Mouse (Mus musculus) thymus, postnatal 4 days (tissue): ENCODE measurements around the gene Rptor.

Source experiments
- DNase-seq: peaks from one replicate; pipeline ENCODE4 v3.0.0; 2021

Rptor gene

DNA sequence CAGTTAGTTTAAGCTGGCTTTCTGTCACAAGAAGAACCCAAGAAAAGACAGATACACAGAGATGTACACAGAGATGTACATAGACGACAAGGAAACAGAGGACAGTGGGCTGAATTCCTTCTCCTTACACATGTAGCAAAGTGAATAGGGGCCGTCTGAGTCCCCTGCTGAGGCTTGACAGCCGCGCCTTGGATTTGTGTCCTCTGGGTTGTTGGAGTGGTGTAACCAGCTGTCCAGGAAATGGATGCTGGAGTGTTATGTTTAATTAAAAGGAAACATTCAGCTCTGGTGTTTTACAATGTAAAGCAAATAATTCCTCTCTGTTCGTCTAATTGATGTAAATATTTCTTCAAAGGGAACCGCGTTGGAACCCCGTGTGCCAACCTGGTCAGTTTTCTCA is 339.1 kb downstream of the Rptor start:
- DNase-seq, result no peak

DNA sequence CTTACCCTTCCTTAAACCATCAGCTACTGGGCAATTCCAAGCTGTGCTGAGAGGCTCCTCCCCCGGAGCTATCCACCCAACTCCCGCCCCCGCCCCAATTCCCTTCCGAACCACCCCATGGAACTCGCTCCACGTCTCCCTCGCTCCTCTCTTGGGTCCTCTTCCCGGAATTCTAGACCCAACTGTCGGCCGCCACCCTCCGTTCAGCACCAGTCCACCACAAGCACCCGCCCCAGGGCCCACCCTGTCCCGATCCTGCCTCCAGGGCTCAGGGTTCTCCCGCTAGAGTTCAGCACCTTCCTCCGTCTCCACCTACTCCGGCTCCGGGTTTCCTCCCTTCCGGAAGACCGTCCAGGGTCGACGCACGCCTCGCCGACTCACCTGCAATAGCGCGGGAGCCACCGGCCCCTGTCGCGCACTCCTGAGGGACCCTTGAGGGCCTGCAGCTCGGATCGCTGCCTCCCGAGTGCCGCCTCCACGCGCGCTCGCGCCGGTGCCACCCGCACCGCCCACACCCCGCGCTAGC is 339.6 kb downstream of the Rptor start:
- DNase-seq, result no peak

DNA sequence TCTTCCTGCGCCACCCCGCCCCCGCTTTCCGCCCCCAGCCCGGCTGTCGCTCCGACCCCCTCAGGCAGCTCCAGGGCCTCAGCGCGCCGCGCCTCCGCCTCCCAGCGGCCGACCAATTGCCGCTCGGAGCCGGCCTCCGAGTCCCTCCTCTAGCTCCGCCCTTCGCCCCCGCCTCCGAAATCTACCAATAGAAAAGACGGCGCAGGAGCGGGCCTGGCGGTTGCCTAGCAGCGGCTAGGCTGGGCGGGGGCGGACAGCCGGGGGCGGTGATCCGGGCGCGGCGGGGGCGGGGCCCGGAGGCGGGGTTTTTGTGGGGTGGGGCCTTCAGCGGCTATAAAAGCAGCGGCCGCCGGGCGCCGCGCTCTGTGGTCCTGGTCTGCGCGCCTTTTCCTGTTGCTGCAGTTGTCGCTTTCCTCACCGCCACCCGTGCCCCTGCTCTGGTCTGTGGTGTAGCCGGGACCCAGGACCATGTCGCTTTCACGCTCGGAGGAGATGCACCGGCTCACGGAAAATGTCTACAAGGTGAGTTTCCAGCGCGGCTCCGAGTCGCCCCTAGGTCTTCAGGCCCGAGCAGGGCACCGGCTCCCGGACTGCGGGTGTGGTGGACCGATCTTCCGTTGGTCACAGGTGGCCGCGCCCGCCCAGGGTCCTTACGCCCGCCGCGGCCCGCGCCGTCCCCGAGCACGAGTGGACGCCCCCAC is 340.2 kb downstream of the Rptor start, which contains the start of gene Baiap2:
Gene Baiap2 (plus strand): TSS at position 37 of the 701 bp plus-strand sequence.
- DNase-seq, result peak; percentile 100

DNA sequence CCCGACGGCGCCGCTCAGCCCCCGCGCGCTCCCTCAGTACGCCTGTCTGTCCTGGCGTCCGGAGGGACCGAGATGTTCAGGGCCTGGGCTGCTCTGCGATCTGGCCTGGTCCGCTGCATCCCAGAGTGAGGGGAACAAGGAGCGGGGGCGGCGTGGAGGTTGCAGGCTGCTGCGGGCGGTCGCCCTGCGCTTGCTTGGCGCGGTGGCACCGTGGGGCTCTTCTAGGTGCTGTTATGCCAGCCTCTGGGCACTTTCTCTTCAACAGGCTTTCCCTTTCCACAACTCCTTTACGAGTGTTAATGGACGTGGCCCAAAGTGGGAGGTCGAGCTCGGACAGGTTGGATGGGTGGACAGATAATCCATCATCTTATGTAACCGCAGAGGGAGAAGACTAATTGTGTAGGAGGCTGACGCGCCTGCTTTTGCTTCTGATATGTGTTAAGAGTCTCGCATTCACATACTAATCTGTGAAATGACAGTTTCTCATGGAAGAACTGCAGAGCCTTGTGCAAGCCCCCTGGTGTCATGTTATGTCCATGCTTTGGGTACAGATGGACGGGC is 340.8 kb downstream of the Rptor start:
- DNase-seq, result peak; percentile 71

DNA sequence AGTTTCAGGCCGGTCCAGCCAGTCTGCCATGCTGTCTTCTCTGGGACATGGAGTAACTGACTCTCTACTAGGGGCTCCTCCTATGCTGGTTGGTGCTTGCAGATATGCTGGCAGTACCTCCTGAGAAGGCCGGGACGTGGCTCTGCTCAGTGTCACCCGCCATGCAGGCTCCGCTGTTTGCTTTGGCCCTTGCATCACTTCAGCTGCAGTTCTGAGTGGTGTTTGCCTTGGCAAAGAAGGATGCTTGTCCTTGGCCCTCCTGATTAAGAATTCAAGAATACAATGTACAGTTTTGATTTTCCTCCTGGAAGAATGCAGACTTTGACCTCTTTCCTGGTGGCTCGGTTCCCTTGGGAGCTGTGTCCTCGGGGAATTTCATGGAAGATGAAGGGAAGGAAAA is 342.6 kb downstream of the Rptor start:
- DNase-seq, result no peak

DNA sequence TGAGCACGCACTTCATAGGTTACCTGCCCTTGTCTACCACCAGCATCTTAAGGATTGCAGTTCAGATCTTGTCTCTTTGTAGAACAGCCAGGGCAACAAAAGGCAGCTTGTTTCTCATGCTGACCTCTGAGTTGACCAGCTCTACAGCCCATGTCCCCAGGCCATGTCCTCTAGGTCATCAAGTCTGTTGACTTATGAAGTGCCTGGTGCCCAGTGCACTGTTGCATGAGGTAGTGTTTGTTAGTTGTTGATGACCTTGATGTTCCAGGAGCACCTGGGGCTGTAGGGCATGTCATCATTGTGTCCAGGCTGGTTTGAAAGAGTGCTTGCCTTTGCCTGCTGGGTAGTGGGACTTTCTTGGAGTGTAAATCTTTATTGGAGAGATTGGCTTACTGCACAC is 344.7 kb downstream of the Rptor start:
- DNase-seq, result no peak

DNA sequence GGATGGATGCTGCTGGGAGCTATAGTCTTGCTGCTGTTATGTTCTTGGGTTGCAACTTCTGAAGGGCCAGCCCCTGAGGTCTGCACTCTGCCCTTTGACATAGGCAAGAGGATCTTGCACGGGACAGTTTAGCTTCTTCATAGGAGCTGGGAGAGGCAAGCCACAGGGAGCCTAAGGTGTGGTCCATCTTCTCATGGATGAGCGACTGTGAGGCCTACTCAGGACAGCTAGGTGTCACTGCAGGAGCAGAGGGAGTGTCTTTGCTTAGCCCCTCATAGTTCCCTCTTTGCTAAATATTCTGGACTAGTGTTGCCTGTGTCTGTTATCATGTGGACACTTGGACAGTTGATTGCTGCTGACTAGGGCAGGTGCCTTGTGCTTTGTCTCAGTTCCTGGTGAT is 345.2 kb downstream of the Rptor start:
- DNase-seq, result no peak

DNA sequence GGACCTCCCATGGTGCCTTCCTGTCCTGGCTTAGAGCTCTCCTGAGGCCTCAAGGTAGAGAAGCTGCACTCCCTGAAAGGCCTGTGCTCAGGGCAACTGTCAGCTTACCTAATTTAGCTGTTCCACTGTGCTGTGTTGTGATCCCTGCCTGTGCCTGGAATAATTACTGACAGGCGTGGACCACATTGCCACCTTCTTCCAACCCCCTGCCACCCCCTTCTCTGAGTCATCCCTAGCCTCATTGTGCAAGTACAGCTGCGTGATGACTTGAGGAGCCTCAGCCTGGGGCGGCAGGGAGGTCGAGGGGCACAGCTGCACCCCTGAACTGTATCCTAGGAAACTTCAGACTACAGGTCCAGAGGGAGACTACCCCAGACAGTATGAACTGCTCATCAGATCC is 345.6 kb downstream of the Rptor start:
- DNase-seq, result no peak

DNA sequence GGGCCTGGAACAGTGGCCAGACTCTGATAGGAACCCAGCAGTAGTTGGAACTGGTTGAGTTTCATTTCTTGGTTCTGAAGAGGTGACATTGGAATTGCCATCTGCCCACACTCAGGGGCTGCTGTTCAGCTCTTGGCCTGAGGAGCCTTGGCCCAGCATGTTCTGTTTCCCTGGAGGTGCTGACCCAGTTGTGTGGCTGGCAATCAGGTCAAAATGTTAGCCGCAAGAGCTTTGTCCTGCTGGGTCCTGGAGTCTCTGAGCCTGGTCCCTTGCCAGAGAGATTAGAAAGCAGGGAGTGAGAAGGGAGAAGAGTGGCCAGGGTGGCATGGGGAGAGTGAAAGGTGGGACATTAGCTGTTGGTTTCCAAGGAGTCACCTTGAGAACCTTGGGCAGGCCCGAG is 346.1 kb downstream of the Rptor start:
- DNase-seq, result no peak
